Mouse (Mus musculus) MEL (cell line): ENCODE measurements around the gene Pigs. TPM values are rescaled to one million over a fixed set of nuclear protein-coding genes. Genes with fewer than 3 reads are reported as not detected.

ENCODE experiments used
- DNase-seq: peaks from one replicate; pipeline ENCODE4 v3.0.0; 2011; ENCODE audit warnings: low read depth, low spot score
- H3K27ac ChIP-seq: 2 replicates; pipeline ENCODE4 v1.5.1; 2012; ENCODE audit warnings: low read depth, mild to moderate bottlenecking, control low read depth, low read length, moderate library complexity; ENCODE audit not compliant: control insufficient read depth
- H3K27me3 ChIP-seq, 2 experiments: fragments of 150-350 bp in 1 of 2; sonication (generic) in 1 of 2; 2 replicates each; pipeline ENCODE4 v1.6.1; 2012; ENCODE audit warnings: low read length in 2 of 2, mild to moderate bottlenecking in 2 of 2, improper control_type of control experiment in 1 of 2, moderate library complexity in 1 of 2; ENCODE audit not compliant: insufficient read depth in 2 of 2, control insufficient read depth in 1 of 2
- H3K36me3 ChIP-seq, 2 experiments: 2 replicates each; pipeline ENCODE4 v1.6.1; 2012 to 2014; ENCODE audit warnings: low read length in 2 of 2, improper control_type of control experiment in 1 of 2, inconsistent platforms in 1 of 2, mild to moderate bottlenecking in 1 of 2; ENCODE audit not compliant: insufficient read depth in 2 of 2, control insufficient read depth in 1 of 2
- H3K4me1 ChIP-seq, 2 experiments: fragments of 150-350 bp in 1 of 2; sonication (generic) in 1 of 2; 2 replicates each; pipeline ENCODE4 v1.6.1; 2012; ENCODE audit warnings: low read length in 2 of 2, improper control_type of control experiment in 1 of 2, mild to moderate bottlenecking in 1 of 2; ENCODE audit not compliant: insufficient read depth in 2 of 2, control insufficient read depth in 1 of 2
- H3K4me3 ChIP-seq, 2 experiments: fragments of 150-350 bp in 1 of 2; sonication (generic) in 1 of 2; 2 replicates each; pipeline ENCODE4 v1.5.1; 2012; ENCODE audit warnings: low read depth in 2 of 2, low read length in 2 of 2, mild to moderate bottlenecking in 2 of 2, moderate library complexity in 2 of 2, control low read depth in 1 of 2, improper control_type of control experiment in 1 of 2; ENCODE audit not compliant: control insufficient read depth in 1 of 2, insufficient read depth in 1 of 2
- H3K79me2 ChIP-seq: 2 replicates; pipeline ENCODE4 v1.6.1; 2012; ENCODE audit warnings: mild to moderate bottlenecking, low read length, moderate library complexity; ENCODE audit not compliant: control insufficient read depth, poor library complexity, insufficient read depth
- H3K9ac ChIP-seq: 2 replicates; pipeline ENCODE4 v1.6.1; 2012; ENCODE audit warnings: low read depth, mild to moderate bottlenecking, control low read depth, low read length, moderate library complexity; ENCODE audit not compliant: control insufficient read depth, poor library complexity, severe bottlenecking
- H3K9me3 ChIP-seq: fragments of 150-350 bp; sonication (generic); replicated peaks from 2 replicates; pipeline ENCODE4 v1.6.1; 2012; ENCODE audit warnings: mild to moderate bottlenecking, low read length, improper control_type of control experiment, moderate library complexity; ENCODE audit not compliant: insufficient read depth
- BHLHE40 ChIP-seq: IDR thresholded peaks from 2 replicates; pipeline ENCODE4 v1.6.1; 2012; ENCODE audit warnings: low read depth, mild to moderate bottlenecking, inconsistent platforms, low read length, improper control_type of control experiment, borderline replicate concordance
- CHD2 ChIP-seq: IDR thresholded peaks from 2 replicates; pipeline ENCODE4 v1.6.1; 2011; ENCODE audit warnings: low read length, improper control_type of control experiment
- CTCF ChIP-seq, 3 experiments: IDR thresholded peaks in 2 of 3; conservative IDR thresholded peaks in 1 of 3; 2 replicates each; pipeline ENCODE4 v1.5.1; 2011 to 2012; ENCODE audit warnings: low read length in 3 of 3, low read depth in 2 of 3, mild to moderate bottlenecking in 2 of 3, improper control_type of control experiment in 1 of 3, inconsistent platforms in 1 of 3, mixed read lengths in 1 of 3, moderate library complexity in 1 of 3; ENCODE audit not compliant: control insufficient read depth in 1 of 3, insufficient read depth in 1 of 3, poor library complexity in 1 of 3, severe bottlenecking in 1 of 3
- E2F4 ChIP-seq: IDR thresholded peaks from 2 replicates; pipeline ENCODE4 v1.6.1; 2011; ENCODE audit warnings: low read depth, low read length, improper control_type of control experiment, borderline replicate concordance
- EP300 ChIP-seq, 2 experiments: IDR thresholded peaks; 2 replicates each; pipeline ENCODE4 v1.6.1; 2011; ENCODE audit warnings: improper control_type of control experiment in 2 of 2, low read length in 2 of 2, low read depth in 1 of 2, mild to moderate bottlenecking in 1 of 2
- ETS1 ChIP-seq: IDR thresholded peaks from 2 replicates; pipeline ENCODE4 v1.6.1; 2012; ENCODE audit warnings: low read depth, mild to moderate bottlenecking, inconsistent platforms, low read length, improper control_type of control experiment, moderate library complexity
- GABPA ChIP-seq: IDR thresholded peaks from 2 replicates; pipeline ENCODE4 v1.6.1; 2012; ENCODE audit warnings: low read depth, mild to moderate bottlenecking, inconsistent platforms, low read length, improper control_type of control experiment, moderate library complexity
- HCFC1 ChIP-seq: IDR thresholded peaks from 2 replicates; pipeline ENCODE4 v1.6.1; 2012; ENCODE audit warnings: low read depth, mild to moderate bottlenecking, inconsistent platforms, low read length, improper control_type of control experiment, moderate library complexity
- JUND ChIP-seq: IDR thresholded peaks from 2 replicates; pipeline ENCODE4 v1.6.1; 2011; ENCODE audit warnings: low read depth, mild to moderate bottlenecking, improper control_type of control experiment, low read length
- KAT2A ChIP-seq: conservative IDR thresholded peaks from 2 replicates; pipeline ENCODE4 v1.6.1; 2012; ENCODE audit warnings: low read depth, low read length, improper control_type of control experiment, inconsistent platforms
- MAFK ChIP-seq: IDR thresholded peaks from 2 replicates; pipeline ENCODE4 v1.6.1; 2011; ENCODE audit warnings: low read depth, mild to moderate bottlenecking, low read length, improper control_type of control experiment, borderline replicate concordance
- MEF2A ChIP-seq: IDR thresholded peaks from 2 replicates; pipeline ENCODE4 v1.6.1; 2014; ENCODE audit warnings: low read depth, mild to moderate bottlenecking, inconsistent platforms, low read length, improper control_type of control experiment; ENCODE audit not compliant: poor library complexity, insufficient replicate concordance, severe bottlenecking; ENCODE audit errors: extremely low read depth
- MYC ChIP-seq: IDR thresholded peaks from 2 replicates; pipeline ENCODE4 v1.6.1; 2011; ENCODE audit warnings: low read depth, mild to moderate bottlenecking, low read length, improper control_type of control experiment, moderate library complexity
- POLR2AphosphoS2 ChIP-seq: IDR thresholded peaks from 2 replicates; pipeline ENCODE4 v1.6.1; 2011; ENCODE audit warnings: low read length, improper control_type of control experiment
- POLR2AphosphoS5 ChIP-seq: IDR thresholded peaks from 2 replicates; pipeline ENCODE4 v1.6.1; 2012; ENCODE audit warnings: low read depth, borderline replicate concordance, mild to moderate bottlenecking, inconsistent platforms, low read length, moderate library complexity, mixed read lengths
- RAD21 ChIP-seq: IDR thresholded peaks from 2 replicates; pipeline ENCODE4 v1.6.1; 2011; ENCODE audit warnings: mild to moderate bottlenecking, low read depth, low read length, improper control_type of control experiment
- RCOR1 ChIP-seq: IDR thresholded peaks from 2 replicates; pipeline ENCODE4 v1.6.1; 2012; ENCODE audit warnings: low read depth, mild to moderate bottlenecking, inconsistent platforms, low read length, improper control_type of control experiment
- SMC3 ChIP-seq: IDR thresholded peaks from 2 replicates; pipeline ENCODE4 v1.6.1; 2011; ENCODE audit warnings: low read depth, low read length, improper control_type of control experiment
- TCF12 ChIP-seq: IDR thresholded peaks from 2 replicates; pipeline ENCODE4 v1.6.1; 2014; ENCODE audit warnings: low read depth, mild to moderate bottlenecking, inconsistent platforms, low read length, improper control_type of control experiment, moderate library complexity
- UBTF ChIP-seq: IDR thresholded peaks from 2 replicates; pipeline ENCODE4 v1.6.1; 2012; ENCODE audit warnings: low read depth, mild to moderate bottlenecking, inconsistent platforms, low read length, improper control_type of control experiment, moderate library complexity, borderline replicate concordance; ENCODE audit not compliant: insufficient read depth
- USF2 ChIP-seq, 2 experiments: IDR thresholded peaks; 2 replicates each; pipeline ENCODE4 v1.6.1; 2011 to 2012; ENCODE audit warnings: improper control_type of control experiment in 2 of 2, low read length in 2 of 2, borderline replicate concordance in 1 of 2, inconsistent platforms in 1 of 2, low read depth in 1 of 2, mild to moderate bottlenecking in 1 of 2; ENCODE audit not compliant: insufficient read depth in 1 of 2
- ZC3H11A ChIP-seq: IDR thresholded peaks from 2 replicates; pipeline ENCODE4 v1.6.1; 2012; ENCODE audit warnings: low read depth, mild to moderate bottlenecking, inconsistent platforms, low read length, improper control_type of control experiment
- ZKSCAN1 ChIP-seq: IDR thresholded peaks from 2 replicates; pipeline ENCODE4 v1.6.1; 2012; ENCODE audit warnings: low read depth, mild to moderate bottlenecking, inconsistent platforms, low read length, improper control_type of control experiment, moderate library complexity
- polyA plus RNA-seq, 2 experiments: library from polyadenylated mRNA; stranded (reverse) in 1 of 2; unstranded in 1 of 2; fragments of >175 nt in 1 of 2; fragments of >200 nt in 1 of 2; gene quantifications; 2 replicates each; pipeline versions ENCODE4 v1.2.1 to v1.2.4; 2012; ENCODE audit warnings: low replicate concordance in 2 of 2, low read depth in 1 of 2; ENCODE audit not compliant: insufficient read length in 2 of 2, insufficient read depth in 1 of 2, missing spikeins in 1 of 2
- total RNA-seq: library from RNA; depleted of rRNA; stranded (reverse); fragments of 300-350 nt; gene quantifications from 2 replicates; pipeline ENCODE4 v1.2.3, GENCODE M21; 2012

The Pigs gene
- total and polyA plus RNA-seq, 3 experiments: 28.5 to 97.1 (median 51.2) TPM

GRCm38 (mm10) chr11:78372610-78373009 is 44.4 kb downstream of the Pigs start:
- H3K4me3 ChIP-seq: no peak overlapping the region
- TF ChIP-seq JUND (no peak), EP300 (IDR thresholded peaks at IDR 0.05; ENCODE audit: low read depth in 1 of 2, low read length in 2 of 2) (no peak), USF2 (IDR thresholded peaks at IDR 0.05; ENCODE audit: borderline replicate concordance in 1 of 2, insufficient read depth in 1 of 2, low read depth in 1 of 2, low read length in 2 of 2) (no peak), CHD2 (no peak), RCOR1 (no peak), GABPA (no peak), POLR2AphosphoS2 (no peak), SMC3 (no peak)
- TF ChIP-seq, all 39 proteins: peak for 0
- H3K27me3 ChIP-seq: peaks cover 32 to 38% of the 10 kb centered on the region in 2 experiments
- no peaks in the 10 kb centered on the region for H3K4me1 ChIP-seq
- H3K79me2 ChIP-seq: no peaks in the 10 kb centered on the region
- no peak overlapping the region for H3K27ac ChIP-seq
- H3K9ac ChIP-seq: no peak overlapping the region
- H3K9me3 ChIP-seq: no peaks in the 10 kb centered on the region
- no peaks in the 10 kb centered on the region for H3K36me3 ChIP-seq
- DNase-seq: no peak

- no peak overlapping the region for H3K4me3 ChIP-seq
- no peak for DNase-seq
- H3K27me3 ChIP-seq: peaks cover 37 to 38% of the 10 kb centered on the region in 2 experiments
- no peaks in the 10 kb centered on the region for H3K9me3 ChIP-seq
- H3K27ac ChIP-seq: no peak overlapping the region
- no peaks in the 10 kb centered on the region for H3K79me2 ChIP-seq
- no peak for TF ChIP-seq MYC
- no peak for TF ChIP-seq ETS1
- TF ChIP-seq ZC3H11A: no peak
- TF ChIP-seq SMC3: no peak
- TF ChIP-seq E2F4: no peak
- no peak for TF ChIP-seq JUND
- no peak for TF ChIP-seq TCF12
- no peak for TF ChIP-seq HCFC1
- no peak for TF ChIP-seq MEF2A
- TF ChIP-seq BHLHE40: no peak
- TF ChIP-seq MAFK: no peak
- no peak for TF ChIP-seq POLR2AphosphoS5
- TF ChIP-seq UBTF: no peak
- no peak for TF ChIP-seq CTCF (IDR thresholded peaks at IDR 0.05 in 2 of 3, conservative IDR thresholded peaks at IDR 0.05 in 1 of 3; ENCODE audit: control insufficient read depth in 1 of 3, insufficient read depth in 1 of 3, low read depth in 2 of 3, low read length in 3 of 3, poor library complexity in 1 of 3, severe bottlenecking in 1 of 3)
- TF ChIP-seq RAD21: no peak
- no peak for TF ChIP-seq KAT2A
- no peak for TF ChIP-seq ZKSCAN1
- no peak for TF ChIP-seq POLR2AphosphoS2
- TF ChIP-seq EP300 (IDR thresholded peaks at IDR 0.05; ENCODE audit: low read depth in 1 of 2, low read length in 2 of 2): no peak
- H3K4me1 ChIP-seq: no peaks in the 10 kb centered on the region
- H3K9ac ChIP-seq: no peak overlapping the region
- no peaks in the 10 kb centered on the region for H3K36me3 ChIP-seq
Observed at GRCm38 (mm10) chr11:78374147-78374546, 45.9 kb downstream of the Pigs start.
